26 mouse cellular contexts compared by ENCODE assay signal in genomic region chr3:21964438-21964837, GRCm38 (mm10).
A peak's percentile ranks its signal among the peaks of the same experiment; 100 is the strongest.
DNase-seq lines count a peak whose midpoint lies in the region; ATAC-seq and TF ChIP-seq lines count a peak whose summit lies in the region.
"Had no signal": no experiment of that assay in that cellular context is flagged by ENCODE, and none has a peak within 500 bp of the region (broad histone marks: within the 10 kb centered on the region; RNA-seq: fewer than 3 reads in every experiment).

No protein-coding gene starts in this region.

- no peak for TF ChIP-seq CTCF in lung, postnatal 0 days (IDR thresholded peaks at IDR 0.05)

- WGBS in heart, embryonic 13.5 days: 66% methylated on average over 6 of the region's 6 CpGs
- WGBS in lung, postnatal 0 days: 87% methylated on average over 6 of the region's 6 CpGs

- intact Hi-C loops in heart, postnatal 25 days (cut with DNase I): no loop called here

- no peaks in the 10 kb centered on the region for H3K36me3 ChIP-seq in heart, embryonic 13.5 days
- no peaks in the 10 kb centered on the region for H3K36me3 ChIP-seq in lung, postnatal 0 days (ENCODE audit: insufficient read depth, low read length)
- H3K36me3 ChIP-seq: hindbrain, embryonic 10.5 days; hindbrain, embryonic 15.5 days; limb, embryonic 13.5 days; midbrain, embryonic 12.5 days; neural tube, embryonic 13.5 days had no signal

- no peak for TF ChIP-seq EP300 in lung, postnatal 0 days (IDR thresholded peaks at IDR 0.05)

- no peak overlapping the region for H3K4me3 ChIP-seq in heart, embryonic 13.5 days
- no peak overlapping the region for H3K4me3 ChIP-seq in lung, postnatal 0 days (ENCODE audit: low read depth, low read length)
- H3K4me3 ChIP-seq: hindbrain, embryonic 10.5 days; hindbrain, embryonic 15.5 days; layer of hippocampus, adult 2 months; limb, embryonic 13.5 days; midbrain, embryonic 12.5 days; neural tube, embryonic 13.5 days had no signal

- H3K27ac ChIP-seq in heart, embryonic 13.5 days (replicated peaks): peak overlapping the region; percentile 86
- H3K27ac ChIP-seq in lung, postnatal 0 days (ENCODE audit: low read length): no peak overlapping the region
- H3K27ac ChIP-seq: hindbrain, embryonic 10.5 days; hindbrain, embryonic 15.5 days; layer of hippocampus, adult 2 months; limb, embryonic 13.5 days; liver, embryonic 14.5 days; midbrain, embryonic 12.5 days; neural tube, embryonic 13.5 days had no signal

- peaks cover 40% of the 10 kb centered on the region for H3K4me1 ChIP-seq in heart, embryonic 13.5 days
- peaks cover 14% of the 10 kb centered on the region for H3K4me1 ChIP-seq in lung, postnatal 0 days (ENCODE audit: insufficient read depth, low read depth, low read length)

- peak; percentile 85 for DNase-seq in heart, adult 11 months
- DNase-seq in heart, postnatal 25 days (ENCODE audit: low spot score): no peak
- no peak for DNase-seq in heart, adult 8-10 months (ENCODE audit: low spot score)
- peak; percentile 4 for DNase-seq in lung, postnatal 0 days (ENCODE audit: low spot score)
- DNase-seq in lung, postnatal 4 days: no peak
- DNase-seq in left cerebral cortex, adult 18-20 months (ENCODE audit: low spot score in 2 of 2): no peak
- DNase-seq: adrenal gland, postnatal 14 days; cerebellum, adult 11 months; cerebellum, adult 9-10 months; cerebellum, postnatal 36 days; gastrocnemius, postnatal 25 days; kidney, adult 11 months; kidney, postnatal 25 days; lung, embryonic 14.5 days; thymus, postnatal 4 days had no signal

- no peak overlapping the region for H3K4me2 ChIP-seq in heart, embryonic 13.5 days
- no peak overlapping the region for H3K4me2 ChIP-seq in lung, postnatal 0 days (replicated peaks; ENCODE audit: low read depth, low read length)
- H3K4me2 ChIP-seq: hindbrain, embryonic 15.5 days; limb, embryonic 13.5 days; lung, embryonic 14.5 days; midbrain, embryonic 12.5 days; neural tube, embryonic 13.5 days had no signal

- H3K9ac ChIP-seq in heart, embryonic 13.5 days: no peak overlapping the region
- no peak overlapping the region for H3K9ac ChIP-seq in lung, postnatal 0 days (replicated peaks; ENCODE audit: low read depth)
- H3K9ac ChIP-seq: hindbrain, embryonic 15.5 days; limb, embryonic 13.5 days; liver, embryonic 14.5 days; lung, embryonic 14.5 days; midbrain, embryonic 12.5 days; neural tube, embryonic 13.5 days had no signal

- H3K9me3 ChIP-seq in heart, embryonic 13.5 days: no peaks in the 10 kb centered on the region
- H3K9me3 ChIP-seq in lung, postnatal 0 days (ENCODE audit: low read length): no peaks in the 10 kb centered on the region
- H3K9me3 ChIP-seq: hindbrain, embryonic 10.5 days; hindbrain, embryonic 15.5 days; limb, embryonic 13.5 days; midbrain, embryonic 12.5 days; neural tube, embryonic 13.5 days had no signal

- no peak for ATAC-seq in heart, embryonic 13.5 days (ENCODE audit: extremely low read depth, insufficient number of reproducible peaks, low FRiP score, low TSS enrichment)
- ATAC-seq in lung, postnatal 0 days: no peak
- ATAC-seq: forebrain, embryonic 14.5 days; inflammation-experienced regulatory T-cells, adult 6 months had no signal

- no peaks in the 10 kb centered on the region for H3K27me3 ChIP-seq in heart, embryonic 13.5 days (replicated peaks)
- no peaks in the 10 kb centered on the region for H3K27me3 ChIP-seq in lung, postnatal 0 days (replicated peaks; ENCODE audit: insufficient read depth, low read length)
- H3K27me3 ChIP-seq: hindbrain, embryonic 15.5 days; limb, embryonic 13.5 days; midbrain, embryonic 12.5 days; neural tube, embryonic 13.5 days; Patski had no signal

Comparison
In these comparisons a context has a peak if more than half of its experiments do, and no peak if none do; other contexts are left out.
1. DNase-seq: peak in heart, adult 11 months (single experiment) and lung, postnatal 0 days (single experiment); none in heart, postnatal 25 days (single experiment), heart, adult 8-10 months (single experiment), lung, postnatal 4 days (0 of 2) and left cerebral cortex, adult 18-20 months (0 of 2).